Mouse (Mus musculus) heart, postnatal 25 days (tissue): ENCODE results near the gene Arhgap35. TPM values are rescaled to one million over a fixed set of nuclear protein-coding genes. Genes with fewer than 3 reads are reported as not detected.

ENCODE experiments used
- total RNA-seq, 2 experiments: library from RNA; stranded (reverse); gene quantifications; 2 replicates each; pipeline ENCODE4 v1.2.3; 2021

Gene Arhgap35
- total RNA-seq, 2 experiments from 2014 or later, result 34.2 to 35.8 TPM

Other genes with a start within 250 kb of the Arhgap35 start
- gene Sae1, start 227.2 kb downstream of the Arhgap35 start, total RNA-seq, result 10 to 100 TPM; 35.2 to 37.2 TPM
- gene Zc3h4, start 214.1 kb downstream of the Arhgap35 start, total RNA-seq, result 10 to 100 TPM; 29.0 to 29.9 TPM
- gene Tmem160, start 162.2 kb downstream of the Arhgap35 start, total RNA-seq, result 10 to 100 TPM; 82.2 to 88.1 TPM
- not detected for gene Npas1, start 137.3 kb downstream of the Arhgap35 start, total RNA-seq
- not detected for gene Ceacam15, start 60.7 kb upstream of the Arhgap35 start, total RNA-seq
- gene Ceacam9, start 106.9 kb upstream of the Arhgap35 start, total RNA-seq, result not detected
- 10 to 100 TPM; 80.9 to 87.9 TPM for gene Ap2s1, start 123.4 kb upstream of the Arhgap35 start, total RNA-seq
- gene Slc1a5, start 166.3 kb upstream of the Arhgap35 start, total RNA-seq, result 10 to 100 TPM; 18.5 to 22.8 TPM
- gene Strn4, start 200.9 kb upstream of the Arhgap35 start, total RNA-seq, result 10 to 100 TPM; 54.8 to 65.5 TPM
- 10 to 100 TPM; 46.2 to 48.0 TPM for gene Fkrp, start 201.7 kb upstream of the Arhgap35 start, total RNA-seq
- gene Prkd2, start 227.9 kb upstream of the Arhgap35 start, total RNA-seq, result 10 to 100 TPM; 18.0 to 22.9 TPM